Mouse (Mus musculus) ovary, postnatal 10 days (tissue): Measurements from ENCODE around the gene 4931429L15Rik.
A peak's percentile ranks its signal among the peaks of the same experiment; 100 is the strongest.
"Not testable (repeated sequence)": the region's sequence is repeated elsewhere in the genome, so short reads cannot be mapped to it uniquely, and the experiment has no call there.

Experiments
- DNase-seq: peaks from one replicate; pipeline ENCODE4 v3.0.0; 2022; ENCODE audit warnings: low spot score

Gene 4931429L15Rik

GRCm38 (mm10) chr9:46319886-46320285 lies at the start of gene 4931429L15Rik:
Gene 4931429L15Rik, minus strand, starts transcription at chr9:46319986.
- DNase-seq = not testable (repeated sequence)

- no peak for DNase-seq
Observed at GRCm38 (mm10) chr9:46362459-46362858, 42.7 kb upstream of the 4931429L15Rik start.

- no peak for DNase-seq
Observed at GRCm38 (mm10) chr9:46361461-46362111, 41.8 kb upstream of the 4931429L15Rik start.

GRCm38 (mm10) chr9:46353992-46354391 lies 34.2 kb upstream of the 4931429L15Rik start:
- DNase-seq = peak; percentile 7

GRCm38 (mm10) chr9:46353330-46353724 lies 33.5 kb upstream of the 4931429L15Rik start:
- no peak for DNase-seq

- DNase-seq = no peak
Observed at GRCm38 (mm10) chr9:46352651-46353329, 33.0 kb upstream of the 4931429L15Rik start.

GRCm38 (mm10) chr9:46350451-46350981 lies 30.7 kb upstream of the 4931429L15Rik start:
- DNase-seq = no peak

GRCm38 (mm10) chr9:46345887-46346665 lies 26.3 kb upstream of the 4931429L15Rik start:
- DNase-seq = no peak

GRCm38 (mm10) chr9:46339051-46339652 lies 19.4 kb upstream of the 4931429L15Rik start:
- DNase-seq = no peak

GRCm38 (mm10) chr9:46338384-46338783 lies 18.6 kb upstream of the 4931429L15Rik start:
- DNase-seq = no peak

- DNase-seq = no peak
Observed at GRCm38 (mm10) chr9:46337852-46338291, 18.1 kb upstream of the 4931429L15Rik start.

- DNase-seq = no peak
Observed at GRCm38 (mm10) chr9:46337331-46337730, 17.5 kb upstream of the 4931429L15Rik start.

GRCm38 (mm10) chr9:46336294-46336693 lies 16.5 kb upstream of the 4931429L15Rik start:
- DNase-seq = not testable (repeated sequence)

GRCm38 (mm10) chr9:46335461-46335995 lies 15.7 kb upstream of the 4931429L15Rik start:
- DNase-seq = no peak

GRCm38 (mm10) chr9:46334471-46335025 lies 14.8 kb upstream of the 4931429L15Rik start:
- DNase-seq = no peak

- DNase-seq = no peak
Observed at GRCm38 (mm10) chr9:46331301-46331700, 11.5 kb upstream of the 4931429L15Rik start.

GRCm38 (mm10) chr9:46330586-46330895 lies 10.8 kb upstream of the 4931429L15Rik start:
- DNase-seq = no peak

GRCm38 (mm10) chr9:46329801-46330585 lies 10.2 kb upstream of the 4931429L15Rik start:
- DNase-seq = no peak

- no peak for DNase-seq
Observed at GRCm38 (mm10) chr9:46329250-46329648, 9.5 kb upstream of the 4931429L15Rik start.

GRCm38 (mm10) chr9:46328572-46329249 lies 8.9 kb upstream of the 4931429L15Rik start:
- DNase-seq = peak; percentile 21
